Mouse (Mus musculus) MEL (cell line): ENCODE measurements around the gene Dnajb1. TPM values are rescaled to one million over a fixed set of nuclear protein-coding genes. Genes with fewer than 3 reads are reported as not detected.

Experiments
- DNase-seq: peaks from one replicate; pipeline ENCODE4 v3.0.0; 2011; ENCODE audit warnings: low read depth, low spot score
- H3K27ac ChIP-seq: 2 replicates; pipeline ENCODE4 v1.5.1; 2012; ENCODE audit warnings: low read depth, mild to moderate bottlenecking, control low read depth, low read length, moderate library complexity; ENCODE audit not compliant: control insufficient read depth
- H3K27me3 ChIP-seq, 2 experiments: fragments of 150-350 bp in 1 of 2; sonication (generic) in 1 of 2; 2 replicates each; pipeline ENCODE4 v1.6.1; 2012; ENCODE audit warnings: low read length in 2 of 2, mild to moderate bottlenecking in 2 of 2, improper control_type of control experiment in 1 of 2, moderate library complexity in 1 of 2; ENCODE audit not compliant: insufficient read depth in 2 of 2, control insufficient read depth in 1 of 2
- H3K36me3 ChIP-seq, 2 experiments: 2 replicates each; pipeline ENCODE4 v1.6.1; 2012 to 2014; ENCODE audit warnings: low read length in 2 of 2, improper control_type of control experiment in 1 of 2, inconsistent platforms in 1 of 2, mild to moderate bottlenecking in 1 of 2; ENCODE audit not compliant: insufficient read depth in 2 of 2, control insufficient read depth in 1 of 2
- H3K4me1 ChIP-seq, 2 experiments: fragments of 150-350 bp in 1 of 2; sonication (generic) in 1 of 2; 2 replicates each; pipeline ENCODE4 v1.6.1; 2012; ENCODE audit warnings: low read length in 2 of 2, improper control_type of control experiment in 1 of 2, mild to moderate bottlenecking in 1 of 2; ENCODE audit not compliant: insufficient read depth in 2 of 2, control insufficient read depth in 1 of 2
- H3K4me3 ChIP-seq, 2 experiments: fragments of 150-350 bp in 1 of 2; sonication (generic) in 1 of 2; 2 replicates each; pipeline ENCODE4 v1.5.1; 2012; ENCODE audit warnings: low read depth in 2 of 2, low read length in 2 of 2, mild to moderate bottlenecking in 2 of 2, moderate library complexity in 2 of 2, control low read depth in 1 of 2, improper control_type of control experiment in 1 of 2; ENCODE audit not compliant: control insufficient read depth in 1 of 2, insufficient read depth in 1 of 2
- H3K79me2 ChIP-seq: 2 replicates; pipeline ENCODE4 v1.6.1; 2012; ENCODE audit warnings: mild to moderate bottlenecking, low read length, moderate library complexity; ENCODE audit not compliant: control insufficient read depth, poor library complexity, insufficient read depth
- H3K9ac ChIP-seq: 2 replicates; pipeline ENCODE4 v1.6.1; 2012; ENCODE audit warnings: low read depth, mild to moderate bottlenecking, control low read depth, low read length, moderate library complexity; ENCODE audit not compliant: control insufficient read depth, poor library complexity, severe bottlenecking
- H3K9me3 ChIP-seq: fragments of 150-350 bp; sonication (generic); replicated peaks from 2 replicates; pipeline ENCODE4 v1.6.1; 2012; ENCODE audit warnings: mild to moderate bottlenecking, low read length, improper control_type of control experiment, moderate library complexity; ENCODE audit not compliant: insufficient read depth
- BHLHE40 ChIP-seq: IDR thresholded peaks from 2 replicates; pipeline ENCODE4 v1.6.1; 2012; ENCODE audit warnings: low read depth, mild to moderate bottlenecking, inconsistent platforms, low read length, improper control_type of control experiment, borderline replicate concordance
- CHD2 ChIP-seq: IDR thresholded peaks from 2 replicates; pipeline ENCODE4 v1.6.1; 2011; ENCODE audit warnings: low read length, improper control_type of control experiment
- CTCF ChIP-seq, 3 experiments: IDR thresholded peaks in 2 of 3; conservative IDR thresholded peaks in 1 of 3; 2 replicates each; pipeline ENCODE4 v1.5.1; 2011 to 2012; ENCODE audit warnings: low read length in 3 of 3, low read depth in 2 of 3, mild to moderate bottlenecking in 2 of 3, improper control_type of control experiment in 1 of 3, inconsistent platforms in 1 of 3, mixed read lengths in 1 of 3, moderate library complexity in 1 of 3; ENCODE audit not compliant: control insufficient read depth in 1 of 3, insufficient read depth in 1 of 3, poor library complexity in 1 of 3, severe bottlenecking in 1 of 3
- E2F4 ChIP-seq: IDR thresholded peaks from 2 replicates; pipeline ENCODE4 v1.6.1; 2011; ENCODE audit warnings: low read depth, low read length, improper control_type of control experiment, borderline replicate concordance
- ETS1 ChIP-seq: IDR thresholded peaks from 2 replicates; pipeline ENCODE4 v1.6.1; 2012; ENCODE audit warnings: low read depth, mild to moderate bottlenecking, inconsistent platforms, low read length, improper control_type of control experiment, moderate library complexity
- HCFC1 ChIP-seq: IDR thresholded peaks from 2 replicates; pipeline ENCODE4 v1.6.1; 2012; ENCODE audit warnings: low read depth, mild to moderate bottlenecking, inconsistent platforms, low read length, improper control_type of control experiment, moderate library complexity
- KAT2A ChIP-seq: conservative IDR thresholded peaks from 2 replicates; pipeline ENCODE4 v1.6.1; 2012; ENCODE audit warnings: low read depth, low read length, improper control_type of control experiment, inconsistent platforms
- MAX ChIP-seq: IDR thresholded peaks from 2 replicates; pipeline ENCODE4 v1.6.1; 2011; ENCODE audit warnings: low read length, improper control_type of control experiment
- MXI1 ChIP-seq: IDR thresholded peaks from 2 replicates; pipeline ENCODE4 v1.6.1; 2011; ENCODE audit warnings: mild to moderate bottlenecking, low read depth, low read length, improper control_type of control experiment
- MYC ChIP-seq: IDR thresholded peaks from 2 replicates; pipeline ENCODE4 v1.6.1; 2011; ENCODE audit warnings: low read depth, mild to moderate bottlenecking, low read length, improper control_type of control experiment, moderate library complexity
- NRF1 ChIP-seq: IDR thresholded peaks from 2 replicates; pipeline ENCODE4 v1.6.1; 2014; ENCODE audit warnings: low read depth, mild to moderate bottlenecking, inconsistent platforms, low read length, improper control_type of control experiment, moderate library complexity; ENCODE audit not compliant: poor library complexity, insufficient read depth, severe bottlenecking
- POLR2A ChIP-seq, 2 experiments: IDR thresholded peaks; 2 replicates each; pipeline ENCODE4 v1.6.1; 2011 to 2012; ENCODE audit warnings: low read length in 2 of 2, mild to moderate bottlenecking in 2 of 2, control low read depth in 1 of 2, improper control_type of control experiment in 1 of 2, low read depth in 1 of 2, moderate library complexity in 1 of 2; ENCODE audit not compliant: control insufficient read depth in 1 of 2, insufficient read depth in 1 of 2, poor library complexity in 1 of 2
- POLR2AphosphoS2 ChIP-seq: IDR thresholded peaks from 2 replicates; pipeline ENCODE4 v1.6.1; 2011; ENCODE audit warnings: low read length, improper control_type of control experiment
- POLR2AphosphoS5 ChIP-seq: IDR thresholded peaks from 2 replicates; pipeline ENCODE4 v1.6.1; 2012; ENCODE audit warnings: low read depth, borderline replicate concordance, mild to moderate bottlenecking, inconsistent platforms, low read length, moderate library complexity, mixed read lengths
- RAD21 ChIP-seq: IDR thresholded peaks from 2 replicates; pipeline ENCODE4 v1.6.1; 2011; ENCODE audit warnings: mild to moderate bottlenecking, low read depth, low read length, improper control_type of control experiment
- RCOR1 ChIP-seq: IDR thresholded peaks from 2 replicates; pipeline ENCODE4 v1.6.1; 2012; ENCODE audit warnings: low read depth, mild to moderate bottlenecking, inconsistent platforms, low read length, improper control_type of control experiment
- SIN3A ChIP-seq: IDR thresholded peaks from 2 replicates; pipeline ENCODE4 v1.6.1; 2012; ENCODE audit warnings: low read length, improper control_type of control experiment, inconsistent platforms
- TAL1 ChIP-seq: IDR thresholded peaks from 2 replicates; pipeline ENCODE4 v1.6.1; 2012; ENCODE audit warnings: mild to moderate bottlenecking, inconsistent platforms, low read length, moderate library complexity, mixed read lengths
- TBP ChIP-seq: IDR thresholded peaks from 2 replicates; pipeline ENCODE4 v1.8.0; 2011; ENCODE audit warnings: low read depth, low read length, improper control_type of control experiment
- TCF12 ChIP-seq: IDR thresholded peaks from 2 replicates; pipeline ENCODE4 v1.6.1; 2014; ENCODE audit warnings: low read depth, mild to moderate bottlenecking, inconsistent platforms, low read length, improper control_type of control experiment, moderate library complexity
- UBTF ChIP-seq: IDR thresholded peaks from 2 replicates; pipeline ENCODE4 v1.6.1; 2012; ENCODE audit warnings: low read depth, mild to moderate bottlenecking, inconsistent platforms, low read length, improper control_type of control experiment, moderate library complexity, borderline replicate concordance; ENCODE audit not compliant: insufficient read depth
- ZC3H11A ChIP-seq: IDR thresholded peaks from 2 replicates; pipeline ENCODE4 v1.6.1; 2012; ENCODE audit warnings: low read depth, mild to moderate bottlenecking, inconsistent platforms, low read length, improper control_type of control experiment
- ZMIZ1 ChIP-seq: IDR thresholded peaks from 2 replicates; pipeline ENCODE4 v1.6.1; 2012; ENCODE audit warnings: low read depth, mild to moderate bottlenecking, inconsistent platforms, low read length, improper control_type of control experiment, moderate library complexity
- ZNF384 ChIP-seq: IDR thresholded peaks from 2 replicates; pipeline ENCODE4 v1.6.1; 2012; ENCODE audit warnings: low read depth, mild to moderate bottlenecking, inconsistent platforms, low read length, improper control_type of control experiment
- polyA plus RNA-seq, 2 experiments: library from polyadenylated mRNA; stranded (reverse) in 1 of 2; unstranded in 1 of 2; fragments of >175 nt in 1 of 2; fragments of >200 nt in 1 of 2; gene quantifications; 2 replicates each; pipeline versions ENCODE4 v1.2.1 to v1.2.4; 2012; ENCODE audit warnings: low replicate concordance in 2 of 2, low read depth in 1 of 2; ENCODE audit not compliant: insufficient read length in 2 of 2, insufficient read depth in 1 of 2, missing spikeins in 1 of 2
- total RNA-seq: library from RNA; depleted of rRNA; stranded (reverse); fragments of 300-350 nt; gene quantifications from 2 replicates; pipeline ENCODE4 v1.2.3, GENCODE M21; 2012

Dnajb1 gene
- total and polyA plus RNA-seq, 3 experiments, result 43.2 to 56.6 TPM; not detected in 1

DNA sequence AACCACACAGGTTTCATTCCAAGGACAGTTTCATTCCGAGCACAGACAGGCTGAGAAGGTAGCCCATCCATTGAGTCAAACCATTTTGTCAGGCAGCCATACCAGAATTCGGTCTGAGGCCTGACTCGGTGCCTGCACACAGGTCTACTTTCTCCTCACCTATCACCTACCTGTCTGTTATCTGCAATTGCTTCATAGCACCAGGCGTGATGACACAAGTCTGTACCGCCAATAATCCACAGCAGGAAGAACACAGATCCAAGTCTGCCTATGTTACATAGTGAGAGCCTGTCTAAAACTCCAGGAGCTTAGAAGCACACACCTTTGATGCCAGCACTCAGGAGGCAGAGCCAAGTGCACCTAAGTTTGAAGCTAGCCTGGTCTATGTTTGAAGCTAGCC, 19.1 kb upstream of the Dnajb1 start:
- no peak overlapping the region for H3K4me3 ChIP-seq
- peaks cover 36% of the 10 kb centered on the region for H3K79me2 ChIP-seq
- TF ChIP-seq RCOR1, result no peak
- TF ChIP-seq POLR2AphosphoS5, result no peak
- TF ChIP-seq ETS1, result no peak
- TF ChIP-seq BHLHE40, result no peak
- no peak for TF ChIP-seq CTCF (IDR thresholded peaks at IDR 0.05 in 2 of 3, conservative IDR thresholded peaks at IDR 0.05 in 1 of 3; ENCODE audit: control insufficient read depth in 1 of 3, insufficient read depth in 1 of 3, low read depth in 2 of 3, low read length in 3 of 3, poor library complexity in 1 of 3, severe bottlenecking in 1 of 3)
- no peak for TF ChIP-seq TAL1
- no peak for TF ChIP-seq TBP
- no peak for TF ChIP-seq ZC3H11A
- no peak for TF ChIP-seq POLR2A (IDR thresholded peaks at IDR 0.05; ENCODE audit: control insufficient read depth in 1 of 2, insufficient read depth in 1 of 2, low read depth in 1 of 2, low read length in 2 of 2, poor library complexity in 1 of 2)
- no peak for TF ChIP-seq POLR2AphosphoS2
- TF ChIP-seq UBTF, result no peak
- no peak overlapping the region for H3K27ac ChIP-seq
- no peaks in the 10 kb centered on the region for H3K9me3 ChIP-seq
- H3K9ac ChIP-seq, result no peak overlapping the region
- H3K36me3 ChIP-seq, result 0 out of 4 replicates have a peak, but pooled peaks cover 0 to 3% of the 10 kb centered on the region in 2 experiments
- peaks cover 3 to 7% of the 10 kb centered on the region in 2 experiments; a peak in 2 of 4 replicates for H3K4me1 ChIP-seq
- no peak for DNase-seq
- H3K27me3 ChIP-seq, result no peaks in the 10 kb centered on the region

GRCm38 (mm10) chr8:83590488-83591023, 17.4 kb upstream of the Dnajb1 start:
- H3K27ac ChIP-seq, result no peak overlapping the region
- 0 out of 4 replicates have a peak, but pooled peaks cover 0 to 3% of the 10 kb centered on the region in 2 experiments for H3K36me3 ChIP-seq
- H3K4me3 ChIP-seq, result no peak overlapping the region
- H3K79me2 ChIP-seq, result peaks cover 39% of the 10 kb centered on the region
- H3K4me1 ChIP-seq, result peaks cover 3 to 7% of the 10 kb centered on the region in 2 experiments; a peak in 2 of 4 replicates
- no peaks in the 10 kb centered on the region for H3K27me3 ChIP-seq
- no peaks in the 10 kb centered on the region for H3K9me3 ChIP-seq
- no peak for DNase-seq
- TF ChIP-seq CTCF (IDR thresholded peaks at IDR 0.05 in 2 of 3, conservative IDR thresholded peaks at IDR 0.05 in 1 of 3; ENCODE audit: control insufficient read depth in 1 of 3, insufficient read depth in 1 of 3, low read depth in 2 of 3, low read length in 3 of 3, poor library complexity in 1 of 3, severe bottlenecking in 1 of 3) (peak in 1 of 3 experiments; percentile 26; a peak in 2 of 6 replicates), ZMIZ1 (no peak), CHD2 (no peak), RAD21 (peak; percentile 8)
- no peak overlapping the region for H3K9ac ChIP-seq

- H3K36me3 ChIP-seq, result 0 out of 4 replicates have a peak, but pooled peaks cover 0 to 3% of the 10 kb centered on the region in 2 experiments
- no peak for TF ChIP-seq CTCF (IDR thresholded peaks at IDR 0.05 in 2 of 3, conservative IDR thresholded peaks at IDR 0.05 in 1 of 3; ENCODE audit: control insufficient read depth in 1 of 3, insufficient read depth in 1 of 3, low read depth in 2 of 3, low read length in 3 of 3, poor library complexity in 1 of 3, severe bottlenecking in 1 of 3)
- no peak for TF ChIP-seq SIN3A
- no peak for TF ChIP-seq POLR2AphosphoS2
- no peak for TF ChIP-seq UBTF
- TF ChIP-seq ZNF384, result no peak
- TF ChIP-seq MYC, result no peak
- TF ChIP-seq E2F4, result no peak
- TF ChIP-seq KAT2A, result no peak
- TF ChIP-seq ZC3H11A, result no peak
- no peak for TF ChIP-seq NRF1
- TF ChIP-seq CHD2, result no peak
- TF ChIP-seq MAX, result no peak
- no peak for TF ChIP-seq MXI1
- TF ChIP-seq HCFC1, result no peak
- no peak for TF ChIP-seq TCF12
These were observed 15.3 kb upstream of the Dnajb1 start for GRCm38 (mm10) chr8:83592682-83593081.

More at GRCm38 (mm10) chr8:83592682-83593081, 15.3 kb upstream of the Dnajb1 start:
- Histone ChIP-seq H3K9ac (no peak overlapping the region), H3K79me2 (peaks cover 31% of the 10 kb centered on the region), H3K27me3 (no peaks in the 10 kb centered on the region), H3K4me3 (no peak overlapping the region), H3K27ac (no peak overlapping the region), H3K9me3 (no peaks in the 10 kb centered on the region), H3K4me1 (peaks cover 3 to 7% of the 10 kb centered on the region in 2 experiments; a peak in 2 of 4 replicates)
- DNase-seq, result no peak
